Mouse (Mus musculus) cerebellum, adult 9-10 months (tissue): Measurements from ENCODE around the gene Syt16.

Source experiments
- DNase-seq: peaks from one replicate; pipeline ENCODE4 v3.0.0; 2022

Gene Syt16

GRCm38 (mm10) chr12:73997297-73998127, at the start of gene Syt16:
Gene Syt16, plus strand, starts transcription at chr12:73997661.
- no peak for DNase-seq

- DNase-seq: no peak
Measured at GRCm38 (mm10) chr12:73948415-73948814, 49.0 kb upstream of the Syt16 start.

- peak; percentile 86 for DNase-seq
Measured at GRCm38 (mm10) chr12:73949318-73950058, 48.0 kb upstream of the Syt16 start.

- DNase-seq: peak; percentile 46
Measured at GRCm38 (mm10) chr12:73952879-73953278, 44.6 kb upstream of the Syt16 start.

DNA sequence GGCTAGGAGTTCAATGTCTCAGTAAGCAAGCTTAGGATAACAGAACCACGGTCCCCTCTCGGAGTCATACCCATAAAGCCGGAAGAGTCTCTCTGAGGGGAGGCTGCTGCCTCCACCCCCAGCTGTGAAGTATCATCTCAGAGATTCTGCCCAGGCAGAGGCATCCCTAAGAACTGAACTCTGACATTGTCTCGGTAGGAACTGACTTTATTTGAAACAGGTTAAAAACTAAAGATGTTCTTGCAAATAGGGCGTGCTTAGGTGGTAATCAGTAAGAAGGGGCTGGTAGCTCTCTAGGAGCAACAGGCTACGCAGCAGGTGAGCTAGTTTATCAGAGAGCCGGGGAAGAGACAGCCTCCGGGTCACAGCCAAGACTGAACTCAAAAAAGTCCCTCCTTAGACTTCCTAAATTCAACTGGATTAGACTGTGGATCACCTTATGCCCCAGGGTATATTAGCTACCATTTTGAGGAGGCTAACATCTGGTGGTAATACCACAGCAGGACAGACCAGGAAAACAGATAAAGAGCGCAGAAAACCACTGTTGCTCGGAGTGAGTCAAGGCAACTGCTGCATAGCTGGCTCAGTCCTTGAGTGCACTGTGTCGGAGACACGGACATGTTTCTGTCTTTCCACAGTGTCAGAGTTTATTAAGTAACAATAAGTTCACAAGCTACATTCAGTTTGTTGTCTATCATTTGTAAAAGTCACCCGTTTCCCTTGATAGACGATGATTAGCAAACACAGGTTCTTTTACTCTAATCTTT, 43.9 kb upstream of the Syt16 start:
- peak; percentile 21 for DNase-seq

DNA sequence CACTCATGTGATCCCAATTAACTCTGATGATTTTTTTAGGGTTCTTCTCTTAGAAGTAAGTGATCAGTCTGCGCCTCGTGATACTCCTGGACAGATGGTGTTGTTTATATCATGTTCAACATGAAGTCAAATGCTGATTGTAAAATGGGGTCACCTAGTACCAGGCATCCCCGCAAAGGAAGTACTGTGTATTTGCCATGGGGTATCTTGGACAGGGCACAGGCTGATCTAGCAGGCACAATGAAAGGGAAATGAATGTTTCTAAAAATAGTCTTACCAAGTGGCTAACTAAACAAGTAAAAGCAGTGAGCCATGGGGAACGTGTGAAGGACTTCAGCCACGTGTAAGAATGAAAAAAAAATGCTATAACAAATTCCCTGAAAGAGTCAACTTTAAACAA, 42.7 kb upstream of the Syt16 start:
- DNase-seq: peak; percentile 69

DNA sequence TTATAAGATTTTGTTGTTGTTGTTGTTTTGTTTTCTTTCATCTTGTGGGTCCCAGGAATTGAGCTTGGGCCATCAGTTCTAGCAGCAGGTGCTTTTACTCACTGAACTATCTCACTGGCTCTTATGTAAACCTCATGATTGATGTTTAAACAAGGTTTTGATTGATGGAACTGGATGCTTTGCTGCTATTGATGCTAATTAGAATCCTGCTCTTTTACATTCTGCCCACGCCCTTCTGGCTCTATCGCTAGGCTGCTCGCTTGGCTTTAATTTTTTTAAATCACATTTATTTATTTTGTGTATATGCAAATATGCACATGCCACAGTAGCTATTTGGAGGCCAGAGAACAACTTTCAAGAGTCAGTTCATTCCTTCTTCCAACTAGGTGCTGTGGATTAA, 39.8 kb upstream of the Syt16 start:
- no peak for DNase-seq

- no peak for DNase-seq
Measured at GRCm38 (mm10) chr12:73958830-73959229, 38.6 kb upstream of the Syt16 start.

DNA sequence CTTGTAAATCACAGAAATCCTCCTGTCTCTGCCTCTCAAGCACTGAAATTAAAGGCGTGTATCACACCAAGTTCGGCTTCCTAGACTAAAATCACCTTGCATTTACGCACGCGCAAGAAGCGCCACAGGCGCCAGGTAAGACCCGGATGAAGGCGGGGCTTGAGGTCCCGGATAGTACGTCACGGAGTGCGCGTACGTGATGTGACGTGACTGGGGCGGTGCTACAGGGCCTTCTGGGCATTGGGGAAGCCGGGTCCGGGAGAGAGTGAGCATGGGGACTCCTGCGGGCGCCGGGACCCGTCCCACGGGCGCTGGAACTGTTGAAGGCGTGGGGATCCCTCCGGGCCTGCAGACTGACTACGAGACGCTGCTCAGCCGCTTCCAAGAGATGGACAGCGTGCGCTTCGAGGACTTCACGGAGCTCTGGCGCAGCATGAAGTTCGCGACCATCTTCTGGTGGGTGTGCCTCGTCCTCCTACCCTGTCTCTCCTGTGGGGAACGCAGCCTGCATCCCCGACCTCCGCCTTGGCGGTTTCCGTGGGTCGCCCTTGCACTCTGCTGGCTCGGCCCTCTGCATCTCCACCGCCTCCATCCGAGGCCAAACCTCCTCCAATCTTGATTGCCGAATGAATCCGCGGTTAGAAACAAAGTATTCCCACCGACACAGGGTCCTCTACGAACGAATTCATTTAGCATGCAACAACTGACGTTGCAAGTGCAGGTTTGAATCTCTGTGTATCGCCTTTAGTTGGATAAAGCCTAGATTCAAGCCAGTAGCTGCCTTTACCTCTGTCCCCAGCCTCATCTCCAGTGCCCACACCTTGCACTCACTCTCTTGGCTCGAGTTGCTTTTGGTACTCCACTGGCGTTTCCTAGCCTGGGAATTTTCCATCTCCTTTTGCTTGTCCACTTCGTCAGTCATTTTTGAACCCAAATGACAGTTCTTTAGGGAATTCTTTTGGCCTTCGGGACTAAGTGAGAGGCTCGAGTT, 32.9 kb upstream of the Syt16 start, which contains the start of gene Snapc1:
Snapc1 (plus strand) TSS at position 191 of the 991 bp plus-strand sequence.
- DNase-seq: peak; percentile 98

DNA sequence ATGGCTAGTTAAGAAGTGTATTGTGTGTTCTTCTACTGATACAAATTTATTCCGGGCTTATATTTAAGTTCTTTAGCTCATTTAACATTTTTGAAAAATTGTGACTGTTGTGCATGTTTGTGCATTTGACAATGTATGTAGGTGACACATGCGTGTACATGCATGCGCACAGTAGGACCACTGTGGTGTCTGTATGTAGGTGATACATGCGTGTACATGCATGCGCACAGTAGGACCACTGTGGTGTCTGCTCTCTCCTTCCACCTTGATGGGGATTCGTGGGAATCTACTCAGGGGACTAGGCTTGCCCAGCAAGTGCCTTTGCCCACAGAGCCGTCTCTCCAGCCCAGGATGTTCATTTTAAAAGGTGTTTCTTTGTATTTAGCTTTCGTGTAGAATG, 28.3 kb upstream of the Syt16 start:
- no peak for DNase-seq

DNA sequence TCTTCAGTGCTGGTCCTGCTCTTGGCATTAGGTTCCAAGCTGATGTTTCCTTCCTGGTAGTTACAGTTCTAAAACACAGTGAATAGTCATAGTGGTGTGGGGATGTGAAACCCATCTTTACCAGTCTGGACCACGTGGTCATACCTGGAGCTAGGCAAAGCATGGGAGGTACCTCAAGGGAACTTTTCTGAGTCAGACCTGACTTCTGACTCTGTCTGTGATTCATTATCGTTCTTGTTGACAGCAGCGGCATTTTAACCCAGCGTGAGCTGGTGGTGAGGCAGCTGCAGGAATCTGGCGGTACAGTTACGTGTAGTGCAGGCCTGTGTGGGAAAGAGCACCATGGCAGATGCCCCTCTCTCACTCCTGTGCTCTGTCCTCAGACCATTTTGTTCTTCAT, 22.9 kb upstream of the Syt16 start:
- DNase-seq: no peak

- no peak for DNase-seq
Measured at GRCm38 (mm10) chr12:73978144-73978543, 19.3 kb upstream of the Syt16 start.

GRCm38 (mm10) chr12:73979667-73980066, 17.8 kb upstream of the Syt16 start:
- no peak for DNase-seq

GRCm38 (mm10) chr12:73982533-73982932, 14.9 kb upstream of the Syt16 start:
- peak; percentile 69 for DNase-seq

- DNase-seq: no peak
Measured at GRCm38 (mm10) chr12:73986299-73986698, 11.2 kb upstream of the Syt16 start.

- DNase-seq: no peak
Measured at GRCm38 (mm10) chr12:73988393-73989008, 9.0 kb upstream of the Syt16 start.

GRCm38 (mm10) chr12:73989594-73989993, 7.9 kb upstream of the Syt16 start:
- no peak for DNase-seq

- DNase-seq: no peak
Measured at GRCm38 (mm10) chr12:73996906-73997296, 560 bp upstream of the Syt16 start.

DNA sequence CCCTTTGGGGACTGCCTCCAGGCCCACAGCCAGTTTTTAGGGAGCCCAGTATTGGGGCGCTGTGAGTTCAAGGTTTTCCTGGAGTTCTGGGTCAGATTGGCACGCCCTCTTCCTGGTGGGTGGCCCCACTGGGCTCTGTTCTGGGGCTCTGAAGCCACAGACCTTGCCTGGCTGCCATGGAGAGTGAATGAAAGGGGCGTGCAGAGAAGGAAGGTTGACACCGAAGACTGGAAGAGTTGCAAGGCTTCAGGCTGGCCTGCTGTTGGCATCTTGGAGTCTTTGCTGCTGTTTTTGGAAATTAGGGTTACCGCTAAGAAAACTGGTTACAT, 631 bp downstream of the Syt16 start:
- no peak for DNase-seq

- no peak for DNase-seq
Measured at GRCm38 (mm10) chr12:74002449-74002848, 5.0 kb downstream of the Syt16 start.

DNA sequence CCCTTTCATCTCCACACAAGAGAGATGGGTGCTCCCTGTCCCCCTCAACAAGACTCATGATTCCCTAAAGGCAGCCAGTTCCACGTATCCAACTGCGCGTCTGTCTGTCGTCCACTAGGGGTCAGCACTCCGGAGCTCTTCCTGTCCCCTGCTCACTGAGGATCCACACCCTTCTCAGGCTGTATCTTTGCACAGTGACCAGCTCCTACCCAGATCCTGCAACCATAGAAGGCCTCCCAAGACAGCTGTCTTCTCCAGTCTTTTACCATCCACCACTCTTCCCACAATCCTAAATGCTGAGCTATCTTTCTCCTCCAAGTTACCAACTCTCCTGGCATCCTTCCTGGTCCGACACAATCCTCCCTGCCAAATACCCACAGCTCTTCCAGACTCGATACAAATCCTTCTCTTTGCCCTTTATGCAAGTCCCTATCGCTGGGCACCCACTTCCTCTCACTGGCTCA, 12.0 kb downstream of the Syt16 start:
- DNase-seq: peak; percentile 41

DNA sequence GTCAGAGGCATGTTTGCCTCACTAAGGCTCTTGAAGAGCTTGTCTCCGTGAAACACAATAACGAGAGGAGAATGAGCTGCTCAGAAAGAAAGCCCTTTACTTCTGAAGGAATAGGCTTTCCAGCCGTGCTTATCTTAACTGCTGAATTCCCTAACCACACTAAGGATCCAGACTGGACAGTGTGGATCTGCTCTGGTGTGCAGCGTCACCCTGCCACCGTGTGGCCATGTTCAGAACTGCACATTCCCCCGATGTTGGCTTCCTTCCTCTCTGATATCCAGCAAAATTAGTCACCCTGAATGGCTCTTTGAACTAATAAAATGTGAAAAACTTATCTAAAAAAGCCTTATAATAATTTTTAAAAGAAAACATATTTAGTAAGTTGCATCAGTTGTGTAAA, 16.3 kb downstream of the Syt16 start:
- DNase-seq: peak; percentile 85
